Mouse (Mus musculus) liver, adult 2 months (tissue): ENCODE measurements around the gene Wasf3. TPM values are rescaled to one million over a fixed set of nuclear protein-coding genes. Genes with fewer than 3 reads are reported as not detected.

ENCODE experiments used
- DNase-seq: peaks from one replicate; pipeline ENCODE4 v3.0.0-alpha.2; 2011; ENCODE audit warnings: low read depth, low spot score; ENCODE audit errors: extremely low read depth
- H3K27ac ChIP-seq: fragments of 200-500 bp; replicated peaks from 2 replicates; pipeline ENCODE4 v1.5.1; 2012; ENCODE audit warnings: low read depth, mild to moderate bottlenecking, control low read depth, inconsistent platforms, low read length; ENCODE audit not compliant: insufficient read depth
- H3K27me3 ChIP-seq: fragments of 200-500 bp; 2 replicates; pipeline ENCODE4 v1.6.1; 2012; ENCODE audit warnings: mild to moderate bottlenecking, moderate library complexity, low read length, inconsistent platforms; ENCODE audit not compliant: control insufficient read depth, insufficient read depth
- H3K36me3 ChIP-seq: fragments of 200-500 bp; 2 replicates; pipeline ENCODE4 v1.6.1; 2012; ENCODE audit warnings: low read length, inconsistent platforms; ENCODE audit not compliant: control insufficient read depth, insufficient read depth
- H3K4me1 ChIP-seq: fragments of 200-500 bp; 2 replicates; pipeline ENCODE4 v1.6.1; 2011; ENCODE audit warnings: low read length; ENCODE audit not compliant: control insufficient read depth, insufficient read depth
- H3K4me3 ChIP-seq: fragments of 200-500 bp; 2 replicates; pipeline ENCODE4 v1.5.1; 2011; ENCODE audit warnings: low read depth, mild to moderate bottlenecking, control low read depth, low read length, moderate library complexity; ENCODE audit not compliant: insufficient read depth
- H3K79me2 ChIP-seq: fragments of 200-500 bp; 2 replicates; pipeline ENCODE4 v1.6.1; 2012; ENCODE audit warnings: inconsistent platforms, mild to moderate bottlenecking, low read length, moderate library complexity; ENCODE audit not compliant: control insufficient read depth, insufficient read depth
- H3K9ac ChIP-seq: fragments of 200-500 bp; 2 replicates; pipeline ENCODE4 v1.6.1; 2012; ENCODE audit warnings: low read depth, mild to moderate bottlenecking, control low read depth, inconsistent platforms, low read length
- CTCF ChIP-seq: fragments of 200-500 bp; IDR thresholded peaks from 2 replicates; pipeline ENCODE4 v1.5.1; 2011; ENCODE audit warnings: low read depth, low read length, control low read depth
- POLR2A ChIP-seq: fragments of 200-500 bp; IDR thresholded peaks from 2 replicates; pipeline ENCODE4 v1.6.1; 2011; ENCODE audit warnings: low read length, control low read depth; ENCODE audit not compliant: insufficient read depth; ENCODE audit errors: extremely low read depth
- WGBS: fragments of 180-500 bp; shearing (Covaris S2); methylation state at CpG from one replicate; pipeline ENCODE4 v1.1.7; 2018; 5-methylcytosine and 5-hydroxymethylcytosine counted together
- polyA plus RNA-seq: library from polyadenylated mRNA; depleted of rRNA; stranded (reverse); fragments of >200 nt; gene quantifications from 2 replicates; pipeline ENCODE4 v1.2.3, GENCODE M21; 2012
- total RNA-seq: library from RNA; depleted of rRNA; stranded (reverse); fragments of >200 nt; gene quantifications from 2 replicates; pipeline ENCODE4 v1.2.3, GENCODE M21; 2014

Wasf3 gene
- total and polyA plus RNA-seq, 2 experiments, result 0.02 to 0.09 TPM

DNA sequence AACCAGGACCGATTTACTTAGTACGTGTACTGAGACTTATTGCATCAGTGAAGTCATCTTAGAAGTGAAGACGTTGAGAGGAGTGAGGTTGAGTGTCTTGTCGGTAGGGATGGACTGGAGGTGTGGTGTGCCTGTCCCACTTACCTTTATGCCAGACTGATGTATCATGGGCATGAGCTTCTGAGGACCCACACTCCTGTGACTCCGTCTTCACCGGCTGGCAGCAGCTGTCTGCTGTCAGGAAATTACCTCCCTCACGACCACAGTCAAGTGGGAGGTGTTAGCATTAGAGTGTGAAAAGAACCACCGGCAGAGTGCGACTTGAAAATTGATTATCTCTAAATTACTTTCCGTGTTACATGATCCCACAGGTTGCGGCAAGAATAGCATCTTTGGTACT lies 34.0 kb upstream of the Wasf3 start:
- no peaks in the 10 kb centered on the region for H3K4me1 ChIP-seq
- no peaks in the 10 kb centered on the region for H3K36me3 ChIP-seq
- H3K4me3 ChIP-seq, result no peak overlapping the region
- H3K27me3 ChIP-seq, result no peaks in the 10 kb centered on the region
- no peak overlapping the region for H3K9ac ChIP-seq
- no peak for DNase-seq
- WGBS, result 76% methylated on average over 11 of the region's 11 CpGs
- no peaks in the 10 kb centered on the region for H3K79me2 ChIP-seq
- no peak overlapping the region for H3K27ac ChIP-seq
- TF ChIP-seq POLR2A (no peak), CTCF (no peak)

DNA sequence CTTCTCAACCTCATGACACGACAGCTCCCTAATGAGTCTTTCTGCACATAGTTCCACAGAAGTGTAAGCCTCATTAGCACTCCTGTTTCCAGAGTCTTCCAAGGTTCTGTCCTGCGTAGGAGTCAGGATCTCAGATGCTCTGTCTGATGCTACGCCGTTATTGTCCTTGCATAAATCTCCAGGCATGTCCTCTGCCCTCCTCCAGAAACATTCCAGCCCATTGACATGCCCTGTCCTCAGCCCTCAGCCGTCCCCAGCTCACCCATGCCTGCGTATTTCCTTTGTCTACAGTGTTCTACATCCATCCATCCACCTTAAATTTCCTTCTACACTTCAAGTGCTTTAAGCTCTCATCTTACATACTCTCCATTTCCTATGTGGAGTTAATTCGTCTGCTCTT lies 32.8 kb upstream of the Wasf3 start:
- no peak overlapping the region for H3K4me3 ChIP-seq
- TF ChIP-seq CTCF (no peak), POLR2A (no peak)
- no peaks in the 10 kb centered on the region for H3K79me2 ChIP-seq
- no peak overlapping the region for H3K9ac ChIP-seq
- 88% methylated on average over 7 of the region's 7 CpGs for WGBS
- no peaks in the 10 kb centered on the region for H3K4me1 ChIP-seq
- H3K27me3 ChIP-seq, result 0 out of 2 replicates have a peak, but pooled peaks cover 2% of the 10 kb centered on the region
- DNase-seq, result no peak
- H3K27ac ChIP-seq, result no peak overlapping the region
- no peaks in the 10 kb centered on the region for H3K36me3 ChIP-seq

DNA sequence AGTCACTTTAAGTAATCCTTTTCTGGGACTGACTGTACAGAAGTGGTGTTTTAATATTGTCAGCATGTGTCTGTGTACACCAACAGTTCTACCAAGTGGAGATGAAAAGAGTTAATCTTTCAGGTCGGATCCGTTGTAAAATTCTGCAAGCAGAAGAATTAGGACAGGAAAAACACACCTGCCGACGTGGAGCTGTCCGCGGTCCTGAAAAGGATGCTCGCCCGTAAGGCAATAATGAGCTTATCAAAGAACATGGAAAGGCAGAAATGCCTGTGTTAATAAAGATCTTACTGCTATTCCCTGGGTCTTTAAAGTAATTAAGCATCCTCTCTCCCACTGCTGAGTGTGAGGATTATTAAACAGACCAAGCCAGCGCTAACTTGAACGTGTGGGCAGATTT lies 24.4 kb upstream of the Wasf3 start:
- H3K27ac ChIP-seq, result no peak overlapping the region
- H3K79me2 ChIP-seq, result no peaks in the 10 kb centered on the region
- 0 out of 2 replicates have a peak, but pooled peaks cover 2% of the 10 kb centered on the region for H3K27me3 ChIP-seq
- WGBS, result 33% methylated on average over 10 of the region's 10 CpGs
- H3K4me1 ChIP-seq, result no peaks in the 10 kb centered on the region
- no peaks in the 10 kb centered on the region for H3K36me3 ChIP-seq
- DNase-seq, result peak; percentile 12
- no peak overlapping the region for H3K9ac ChIP-seq
- H3K4me3 ChIP-seq, result no peak overlapping the region
- no peak for TF ChIP-seq POLR2A
- no peak for TF ChIP-seq CTCF

DNA sequence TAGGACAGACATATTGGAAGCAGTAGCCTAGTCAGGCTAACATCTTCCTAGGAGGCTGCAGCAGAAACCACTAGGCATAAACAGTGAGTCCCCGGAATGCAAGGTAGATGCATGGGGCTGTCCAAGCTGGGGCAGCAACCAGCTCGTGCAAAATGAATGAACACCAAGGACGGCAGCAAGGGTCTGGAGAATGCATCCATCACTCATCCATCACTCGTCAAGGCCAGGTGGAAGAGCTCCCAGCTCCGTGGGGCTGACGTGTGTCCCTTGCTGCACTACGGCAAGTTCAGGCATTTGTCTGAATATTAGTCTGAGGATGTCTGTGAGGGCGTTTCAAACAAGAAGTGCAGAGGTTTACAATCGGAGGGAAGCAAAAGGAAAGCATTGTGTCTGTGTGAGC lies 22.1 kb upstream of the Wasf3 start:
- WGBS, result 82% methylated on average over 9 of the region's 9 CpGs
- Histone ChIP-seq H3K9ac (no peak overlapping the region), H3K79me2 (no peaks in the 10 kb centered on the region), H3K4me3 (no peak overlapping the region), H3K4me1 (no peaks in the 10 kb centered on the region), H3K27ac (no peak overlapping the region), H3K36me3 (no peaks in the 10 kb centered on the region), H3K27me3 (no peaks in the 10 kb centered on the region)
- TF ChIP-seq POLR2A (no peak), CTCF (no peak)
- no peak for DNase-seq

DNA sequence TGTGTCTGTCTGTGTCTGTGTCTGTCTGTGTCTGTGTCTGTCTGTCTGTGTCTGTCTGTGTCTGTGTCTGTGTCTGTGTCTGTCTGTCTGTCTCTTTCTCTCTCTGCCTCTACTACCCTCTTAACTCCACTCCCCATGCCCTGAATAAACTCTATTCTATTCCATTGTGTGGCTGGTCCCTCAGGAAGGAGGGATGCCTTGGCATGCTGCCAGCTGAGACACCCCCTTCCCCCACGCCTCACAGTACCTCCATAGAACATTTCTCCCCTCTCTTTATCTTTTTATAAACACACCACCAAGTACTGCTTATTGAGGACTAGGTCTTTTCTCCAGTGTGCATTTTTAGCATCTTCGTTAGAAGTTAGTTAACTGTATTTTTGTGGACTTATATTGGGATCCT lies 16.4 kb upstream of the Wasf3 start:
- WGBS, result 69% methylated on average over 2 of the region's 2 CpGs
- no peaks in the 10 kb centered on the region for H3K27me3 ChIP-seq
- no peaks in the 10 kb centered on the region for H3K79me2 ChIP-seq
- H3K36me3 ChIP-seq, result no peaks in the 10 kb centered on the region
- no peak for DNase-seq
- no peaks in the 10 kb centered on the region for H3K4me1 ChIP-seq
- no peak overlapping the region for H3K4me3 ChIP-seq
- no peak for TF ChIP-seq POLR2A
- TF ChIP-seq CTCF, result no peak
- H3K27ac ChIP-seq, result no peak overlapping the region
- H3K9ac ChIP-seq, result no peak overlapping the region

DNA sequence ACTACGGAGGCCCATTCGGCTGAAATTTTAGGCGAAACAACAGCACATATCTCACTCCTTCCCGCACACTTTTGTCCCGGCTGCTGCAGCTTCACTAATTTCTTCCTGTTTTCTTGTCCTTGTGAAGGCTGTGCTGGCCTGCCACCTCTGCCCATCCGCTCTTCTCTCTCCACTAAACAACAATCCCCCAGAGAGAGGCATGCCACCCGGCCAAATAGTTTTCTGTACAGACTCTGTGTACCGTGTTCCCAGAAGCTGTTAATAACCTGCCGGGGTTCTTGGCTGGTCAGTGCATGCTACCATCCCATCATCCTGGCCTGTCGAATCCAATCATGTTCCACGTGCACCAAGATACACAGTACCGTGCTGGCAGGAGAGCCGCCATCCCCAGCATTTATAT lies 15.8 kb upstream of the Wasf3 start:
- no peak overlapping the region for H3K27ac ChIP-seq
- TF ChIP-seq POLR2A, result no peak
- TF ChIP-seq CTCF, result no peak
- no peaks in the 10 kb centered on the region for H3K79me2 ChIP-seq
- 87% methylated on average over 13 of the region's 13 CpGs for WGBS
- no peaks in the 10 kb centered on the region for H3K27me3 ChIP-seq
- DNase-seq, result no peak
- no peaks in the 10 kb centered on the region for H3K4me1 ChIP-seq
- no peak overlapping the region for H3K9ac ChIP-seq
- no peak overlapping the region for H3K4me3 ChIP-seq
- no peaks in the 10 kb centered on the region for H3K36me3 ChIP-seq
